ENCODE assay signal across 8 mouse cellular contexts in the genomic region with DNA sequence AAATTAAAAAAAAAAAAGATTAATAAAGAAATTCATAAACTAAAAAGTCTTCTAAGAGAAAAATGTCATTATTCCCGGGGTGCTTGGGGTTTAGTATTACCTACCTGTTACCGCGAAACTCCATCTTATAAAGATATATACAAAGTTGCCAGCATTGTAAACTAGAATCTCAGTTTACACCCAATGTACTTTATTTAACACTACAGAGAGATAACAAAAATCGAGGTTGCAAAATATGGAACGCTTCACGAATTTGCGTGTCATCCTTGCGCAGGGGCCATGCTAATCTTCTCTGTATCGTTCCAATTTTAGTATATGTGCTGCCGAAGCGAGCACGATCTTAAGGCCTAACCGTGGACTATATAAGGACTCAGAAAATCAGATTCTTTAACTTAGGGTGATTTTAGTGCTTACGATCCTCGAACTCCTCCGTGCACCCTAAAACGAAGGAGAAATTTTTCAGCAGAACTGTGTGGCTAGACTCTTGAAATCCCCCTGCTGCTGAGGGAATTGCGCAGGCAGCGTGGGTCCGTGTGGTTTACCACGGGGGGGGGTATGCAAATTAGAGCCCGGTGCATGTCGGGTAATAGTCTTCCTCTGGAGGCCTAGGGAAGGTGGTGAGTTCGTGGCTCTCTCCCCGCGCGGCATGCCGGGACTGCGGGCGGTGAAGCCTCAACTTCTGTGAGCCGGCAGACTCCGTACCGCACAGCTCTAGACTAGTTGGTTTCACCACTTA.
DNase-seq lines count a peak whose midpoint lies in the region; ATAC-seq and TF ChIP-seq lines count a peak whose summit lies in the region.

No protein-coding gene starts in this region.

- ATAC-seq in frontal cortex, adult (ENCODE audit: low TSS enrichment) = peak; percentile 80
- ATAC-seq in lung, postnatal 0 days = peak; percentile 82

- peak overlapping the region; percentile 72 for H3K4me2 ChIP-seq in lung, postnatal 0 days (replicated peaks; ENCODE audit: low read depth, low read length)

- H3K27ac ChIP-seq in hindbrain, embryonic 10.5 days = peak overlapping the region; percentile 99
- peak overlapping the region; percentile 95 for H3K27ac ChIP-seq in lung, postnatal 0 days (ENCODE audit: low read length)

- H3K9ac ChIP-seq in lung, postnatal 0 days (replicated peaks; ENCODE audit: low read depth) = peak overlapping the region; percentile 89

- no peaks in the 10 kb centered on the region for H3K36me3 ChIP-seq in hindbrain, embryonic 10.5 days
- no peaks in the 10 kb centered on the region for H3K36me3 ChIP-seq in lung, postnatal 0 days (ENCODE audit: insufficient read depth, low read length)

- no peaks in the 10 kb centered on the region for H3K27me3 ChIP-seq in hindbrain, embryonic 10.5 days (ENCODE audit: insufficient read depth, poor library complexity, severe bottlenecking)
- H3K27me3 ChIP-seq in lung, postnatal 0 days (replicated peaks; ENCODE audit: insufficient read depth, low read length) = no peaks in the 10 kb centered on the region

- H3K4me1 ChIP-seq in hindbrain, embryonic 10.5 days (replicated peaks) = peaks cover 11% of the 10 kb centered on the region
- H3K4me1 ChIP-seq in lung, postnatal 0 days (ENCODE audit: insufficient read depth, low read depth, low read length) = 0 out of 2 replicates have a peak, but pooled peaks cover 2% of the 10 kb centered on the region

- WGBS in hindbrain, embryonic 10.5 days = under 1% methylated on average over 33 of the region's 33 CpGs
- under 1% methylated on average over 33 of the region's 33 CpGs for WGBS in lung, postnatal 0 days

- peak; percentile 78 for TF ChIP-seq EP300 in lung, postnatal 0 days (IDR thresholded peaks at IDR 0.05)

- H3K4me3 ChIP-seq in hindbrain, embryonic 10.5 days = peak overlapping the region; percentile 96
- H3K4me3 ChIP-seq in lung, postnatal 0 days (ENCODE audit: low read depth, low read length) = peak overlapping the region; percentile 88

- H3K9me3 ChIP-seq in hindbrain, embryonic 10.5 days = no peaks in the 10 kb centered on the region
- no peaks in the 10 kb centered on the region for H3K9me3 ChIP-seq in lung, postnatal 0 days (ENCODE audit: low read length)

- peak; percentile 83 for DNase-seq in MEL-GATA-1-ER (ENCODE audit: extremely low read depth, low read depth)
- peak; percentile 96 for DNase-seq in cerebellum, adult 8-10 months
- peak; percentile 91 for DNase-seq in hindbrain, embryonic 10.5 days (ENCODE audit: low spot score)
- peak; percentile 93 for DNase-seq in layer of hippocampus, adult 9-11 months
- DNase-seq in lung, postnatal 0 days (ENCODE audit: low spot score) = peak; percentile 96
- DNase-seq in ovary, postnatal 14 days (ENCODE audit: low spot score) = peak; percentile 94
- DNase-seq in thymus, postnatal 14 days = peak; percentile 97

- TF ChIP-seq CTCF in lung, postnatal 0 days (IDR thresholded peaks at IDR 0.05) = no peak

Comparison
In these comparisons a context has a peak if more than half of its experiments do, and no peak if none do; other contexts are left out.
1. Peak in every context shown above with its lines: DNase-seq, ATAC-seq, H3K4me3 ChIP-seq and H3K27ac ChIP-seq.